Mouse (Mus musculus) megakaryocyte-erythroid progenitor cell, adult 5-6 weeks (primary cell): ENCODE results near the gene Btla. TPM values are rescaled to one million over a fixed set of nuclear protein-coding genes. Genes with fewer than 3 reads are reported as not detected.
A peak's percentile ranks its signal among the peaks of the same experiment; 100 is the strongest.

Experiments used
- ATAC-seq: replicated peaks from 2 replicates; pipeline ENCODE4 v1.8.0; 2016; ENCODE audit warnings: mild to moderate bottlenecking, inconsistent platforms; ENCODE audit not compliant: severe bottlenecking, poor library complexity, low FRiP score, low TSS enrichment
- total RNA-seq, 2 experiments: library from RNA; stranded (forward) in 1 of 2; stranded (reverse) in 1 of 2; fragments of 200-1000, 215-1000 nt in 1 of 2; fragments of >200 nt in 1 of 2; fragmentation: Nextera tagmentation in 1 of 2; gene quantifications; 2 replicates each; pipeline ENCODE4 v1.2.3; 2014 to 2017

Btla gene
- total RNA-seq (2014; fragmentation: Nextera tagmentation) (0.35 and 0.99 TPM in 2 replicates), total RNA-seq (2017) (0.15 and 1.6 TPM in 2 replicates)

- ATAC-seq, result no peak
These were observed at the start of gene Btla for GRCm38 (mm10) chr16:45223648-45224388. Gene Btla (plus strand): TSS chr16:45224315.

- no peak for ATAC-seq
These were observed 45.6 kb upstream of the Btla start for GRCm38 (mm10) chr16:45178552-45178951.

GRCm38 (mm10) chr16:45181824-45182223 lies 42.3 kb upstream of the Btla start:
- ATAC-seq, result no peak

GRCm38 (mm10) chr16:45192613-45193012 lies 31.5 kb upstream of the Btla start:
- peak; percentile 90 for ATAC-seq

GRCm38 (mm10) chr16:45196816-45197215 lies 27.3 kb upstream of the Btla start:
- ATAC-seq, result peak; percentile 89

GRCm38 (mm10) chr16:45201395-45201794 lies 22.7 kb upstream of the Btla start:
- no peak for ATAC-seq

- ATAC-seq, result no peak
These were observed 19.7 kb upstream of the Btla start for GRCm38 (mm10) chr16:45204438-45204837.

GRCm38 (mm10) chr16:45204859-45205670 lies 19.1 kb upstream of the Btla start:
- no peak for ATAC-seq

- ATAC-seq, result no peak
These were observed 2.1 kb upstream of the Btla start for GRCm38 (mm10) chr16:45222016-45222415.

GRCm38 (mm10) chr16:45222771-45223170 lies 1.3 kb upstream of the Btla start:
- no peak for ATAC-seq

GRCm38 (mm10) chr16:45224431-45225008 lies 405 bp downstream of the Btla start:
- no peak for ATAC-seq

- no peak for ATAC-seq
These were observed 2.9 kb downstream of the Btla start for GRCm38 (mm10) chr16:45227002-45227401.

- no peak for ATAC-seq
These were observed 7.2 kb downstream of the Btla start for GRCm38 (mm10) chr16:45231296-45231695.

GRCm38 (mm10) chr16:45233007-45233406 lies 8.9 kb downstream of the Btla start:
- no peak for ATAC-seq

- no peak for ATAC-seq
These were observed 18.6 kb downstream of the Btla start for GRCm38 (mm10) chr16:45242700-45243099.

- no peak for ATAC-seq
These were observed 20.9 kb downstream of the Btla start for GRCm38 (mm10) chr16:45244930-45245472.

- ATAC-seq, result no peak
These were observed 25.6 kb downstream of the Btla start for GRCm38 (mm10) chr16:45249761-45250160.

GRCm38 (mm10) chr16:45250317-45250716 lies 26.2 kb downstream of the Btla start:
- no peak for ATAC-seq

- ATAC-seq, result no peak
These were observed 27.8 kb downstream of the Btla start for GRCm38 (mm10) chr16:45251773-45252413.
